Comparison of ENCODE assay signal across 8 mouse cellular contexts in genomic region chr10:83729492-83729891, GRCm38 (mm10). TPM values are rescaled to one million over a fixed set of nuclear protein-coding genes. Genes with fewer than 3 reads are reported as not detected.
A peak's percentile ranks its signal among the peaks of the same experiment; 100 is the strongest.
DNase-seq lines count a peak whose midpoint lies in the region; ATAC-seq lines count a peak whose summit lies in the region.

No protein-coding gene starts in this region.

- ATAC-seq in limb, embryonic 11.5 days (ENCODE audit: insufficient number of reproducible peaks, low FRiP score, low TSS enrichment, low read depth) = no peak

- peak; percentile 68 for DNase-seq in A20 (ENCODE audit: low read depth, low spot score)
- peak; percentile 60 for DNase-seq in adrenal gland, adult 8-10 months
- DNase-seq in embryo, embryonic 11 days = peak; percentile 85
- DNase-seq in gastrocnemius, postnatal 4 days (ENCODE audit: low spot score in 2 of 2) = peak; percentile 85 to 89
- peak; percentile 48 to 86 for DNase-seq in kidney, adult 8-10 months
- peak; percentile 93 for DNase-seq in limb, embryonic 11.5 days (ENCODE audit: low spot score)
- DNase-seq in naive thymus-derived CD4-positive, alpha-beta T cell, adult 2 months (ENCODE audit: low read depth) = peak; percentile 86
- peak; percentile 43 to 59 for DNase-seq in spleen, postnatal 36 days (ENCODE audit: low spot score in 2 of 2)

- no peaks in the 10 kb centered on the region for H3K4me1 ChIP-seq in limb, embryonic 11.5 days (ENCODE audit: control insufficient read depth, insufficient read depth, low read length)

- H3K27ac ChIP-seq in limb, embryonic 11.5 days (replicated peaks; ENCODE audit: low read depth, low read length) = no peak overlapping the region

- WGBS in limb, embryonic 11.5 days = 31% methylated on average over 7 of the region's 7 CpGs

- no peak overlapping the region for H3K4me2 ChIP-seq in limb, embryonic 11.5 days (ENCODE audit: low read depth, severe bottlenecking)

- H3K36me3 ChIP-seq in limb, embryonic 11.5 days (ENCODE audit: control insufficient read depth, insufficient read depth, low read length) = no peaks in the 10 kb centered on the region

- H3K4me3 ChIP-seq in limb, embryonic 11.5 days (ENCODE audit: low read depth, low read length) = no peak overlapping the region

- no peak overlapping the region for H3K9ac ChIP-seq in limb, embryonic 11.5 days (ENCODE audit: low read length)

- H3K27me3 ChIP-seq in limb, embryonic 11.5 days (ENCODE audit: control insufficient read depth, insufficient read depth, low read length) = no peaks in the 10 kb centered on the region

- no peaks in the 10 kb centered on the region for H3K9me3 ChIP-seq in limb, embryonic 11.5 days (ENCODE audit: control insufficient read depth, low read length)

RNA-seq across cellular contexts. Expression of gene 1500009L16Rik, which starts 6.8 kb away (rescaled TPM):
- total RNA-seq in adrenal gland, adult 8-10 months (2022) = 10 to 100 TPM; 15.5 to 38.8 (median 25.8) TPM
- 10 to 100 TPM in 1 of 2 experiments, 1 to 10 TPM in 1; 7.3 to 10.2 TPM for total RNA-seq in gastrocnemius, postnatal 4 days (2021)
- 46.0 and 47.2 TPM in 2 replicates for polyA plus RNA-seq in limb, embryonic 11.5 days (2014; fragmentation: Nextera tagmentation; extraction: Ambion mirVana)
